Mouse (Mus musculus) spleen, embryonic (tissue): ENCODE data around the gene Mpc2.

Source experiments
- CTCF ChIA-PET: fragments of 350-600 bp; sonication (Branson Sonifier 250); formaldehyde crosslinking; loops from one replicate; lab custom pipeline; 2022; lab: Charles Lee

Mpc2 gene

GRCm38 (mm10) chr1:165503307-165504024 is 43.0 kb downstream of the Mpc2 start:
- CTCF ChIA-PET, result no interaction called here

GRCm38 (mm10) chr1:165506303-165506702 is 45.9 kb downstream of the Mpc2 start:
- CTCF ChIA-PET, result no interaction called here

- CTCF ChIA-PET, result no interaction called here
These were observed 49.7 kb downstream of the Mpc2 start for GRCm38 (mm10) chr1:165510161-165510560.

- CTCF ChIA-PET, result interaction anchor here (0.6 kb wide), 1 partner anchor 241 kb away, joined by 11 read pairs; no protein-coding TSS in a partner anchor
These were observed 60.3 kb downstream of the Mpc2 start for GRCm38 (mm10) chr1:165520716-165521115.
